Mouse (Mus musculus) liver, adult 2 months (tissue): Measurements from ENCODE around the gene Inca1.

Experiments used
- CTCF ChIP-seq: fragments of 200-500 bp; IDR thresholded peaks from 2 replicates; pipeline ENCODE4 v1.5.1; 2011; ENCODE audit warnings: low read depth, low read length, control low read depth
- POLR2A ChIP-seq: fragments of 200-500 bp; IDR thresholded peaks from 2 replicates; pipeline ENCODE4 v1.6.1; 2011; ENCODE audit warnings: low read length, control low read depth; ENCODE audit not compliant: insufficient read depth; ENCODE audit errors: extremely low read depth

GRCm38 (mm10) chr11:70733256-70733655, 33.3 kb upstream of the Inca1 start:
- TF ChIP-seq CTCF (no peak), POLR2A (no peak)
